9 mouse cellular contexts compared by ENCODE assay signal in genomic region chr8:53607040-53607439, GRCm38 (mm10). TPM values are rescaled to one million over a fixed set of nuclear protein-coding genes. Genes with fewer than 3 reads are reported as not detected.
DNase-seq lines count a peak whose midpoint lies in the region; ATAC-seq and TF ChIP-seq lines count a peak whose summit lies in the region.
"Had no signal": no experiment of that assay in that cellular context is flagged by ENCODE, and none has a peak within 500 bp of the region (broad histone marks: within the 10 kb centered on the region; RNA-seq: fewer than 3 reads in every experiment).

No protein-coding gene starts in this region.

- DNase-seq in embryo, embryonic 10 days (ENCODE audit: low spot score) = peak; percentile 74
- no peak for DNase-seq in embryo, embryonic 9.5 days (ENCODE audit: extremely low spot score)
- peak; percentile 22 for DNase-seq in forebrain, postnatal 0 days
- peak; percentile 11 for DNase-seq in limb, embryonic 14.5 days (ENCODE audit: low spot score)
- DNase-seq in urinary bladder, postnatal 10 days (ENCODE audit: low spot score) = no peak

- no peak overlapping the region for H3ac ChIP-seq in C2C12 (ENCODE audit: control insufficient read depth, insufficient read length, low read depth)
- H3ac ChIP-seq in myocyte (ENCODE audit: control insufficient read depth, insufficient read length) = no peak overlapping the region

- no peak overlapping the region for H3K9ac ChIP-seq in forebrain, postnatal 0 days
- H3K9ac ChIP-seq in limb, embryonic 14.5 days (ENCODE audit: low read depth, low read length, severe bottlenecking) = no peak overlapping the region

- H3K4me3 ChIP-seq in C2C12 (ENCODE audit: insufficient read depth, poor library complexity, severe bottlenecking) = no peak overlapping the region
- H3K4me3 ChIP-seq in bone marrow macrophage, adult 2 months (ENCODE audit: insufficient read depth, low read length) = no peak overlapping the region
- no peak overlapping the region for H3K4me3 ChIP-seq in forebrain, postnatal 0 days (ENCODE audit: low read depth, low read length)
- no peak overlapping the region for H3K4me3 ChIP-seq in limb, embryonic 14.5 days (replicated peaks; ENCODE audit: low read length)
- H3K4me3 ChIP-seq in myocyte = no peak overlapping the region
- H3K4me3 ChIP-seq: megakaryocyte, embryonic 14.5 days had no signal

- whole genome bisulfite sequencing in forebrain, postnatal 0 days = 49% methylated on average over 3 of the region's 3 CpGs
- 35% methylated on average over 3 of the region's 3 CpGs for WGBS in limb, embryonic 14.5 days

- no peaks in the 10 kb centered on the region for H3K9me3 ChIP-seq in forebrain, postnatal 0 days (ENCODE audit: low read length)
- H3K9me3 ChIP-seq in limb, embryonic 14.5 days (ENCODE audit: control insufficient read depth, low read length) = no peaks in the 10 kb centered on the region
- H3K9me3 ChIP-seq: megakaryocyte, embryonic 14.5 days had no signal

- H3K4me2 ChIP-seq in forebrain, postnatal 0 days (ENCODE audit: low read depth) = no peak overlapping the region
- H3K4me2 ChIP-seq in limb, embryonic 14.5 days (replicated peaks; ENCODE audit: low read depth, low read length, severe bottlenecking) = no peak overlapping the region
- H3K4me2 ChIP-seq in myocyte (ENCODE audit: low read depth) = no peak overlapping the region

- H3K27me3 ChIP-seq in C2C12 (ENCODE audit: control insufficient read depth, insufficient read depth, insufficient read length) = no peaks in the 10 kb centered on the region
- H3K27me3 ChIP-seq in forebrain, postnatal 0 days (ENCODE audit: insufficient read depth, low read length) = no peaks in the 10 kb centered on the region
- H3K27me3 ChIP-seq in limb, embryonic 14.5 days (ENCODE audit: control insufficient read depth, insufficient read depth, low read length) = no peaks in the 10 kb centered on the region
- no peaks in the 10 kb centered on the region for H3K27me3 ChIP-seq in myocyte (ENCODE audit: control insufficient read depth, insufficient read depth, insufficient read length)
- H3K27me3 ChIP-seq: megakaryocyte, embryonic 14.5 days had no signal

- no peak overlapping the region for H3K27ac ChIP-seq in bone marrow macrophage, adult 2 months (ENCODE audit: insufficient read depth, low read depth, low read length)
- H3K27ac ChIP-seq in forebrain, postnatal 0 days (ENCODE audit: low read depth, low read length) = no peak overlapping the region
- H3K27ac ChIP-seq in limb, embryonic 14.5 days (replicated peaks; ENCODE audit: low read depth, low read length) = no peak overlapping the region

- peaks cover 4% of the 10 kb centered on the region for H3K4me1 ChIP-seq in bone marrow macrophage, adult 2 months (ENCODE audit: control insufficient read depth, insufficient read depth, low read length)
- no peaks in the 10 kb centered on the region; the same call in 1 of the 2 replicates for H3K4me1 ChIP-seq in forebrain, postnatal 0 days (ENCODE audit: insufficient read depth)
- H3K4me1 ChIP-seq in limb, embryonic 14.5 days (ENCODE audit: control insufficient read depth, insufficient read depth, low read length) = 0 out of 2 replicates have a peak, but pooled peaks cover 3% of the 10 kb centered on the region

- H3K36me3 ChIP-seq in C2C12 (ENCODE audit: control insufficient read depth, insufficient read depth) (peaks cover 25% of the 10 kb centered on the region), myocyte (ENCODE audit: control insufficient read depth, insufficient read depth) (no peaks in the 10 kb centered on the region)
- no peaks in the 10 kb centered on the region for H3K36me3 ChIP-seq in forebrain, postnatal 0 days (ENCODE audit: insufficient read depth)
- no peaks in the 10 kb centered on the region for H3K36me3 ChIP-seq in limb, embryonic 14.5 days (ENCODE audit: control insufficient read depth, insufficient read depth, low read length)

- TF ChIP-seq CTCF in C2C12 (IDR thresholded peaks at IDR 0.05; ENCODE audit: control insufficient read depth, insufficient read depth, insufficient read length) = peak; percentile 69
- peak; percentile 36; the same call in 1 of the 2 replicates for TF ChIP-seq CTCF in bone marrow macrophage, adult 2 months (IDR thresholded peaks at IDR 0.05; ENCODE audit: low read depth, low read length)
- peak; percentile 73 for TF ChIP-seq CTCF in forebrain, postnatal 0 days (IDR thresholded peaks at IDR 0.05; ENCODE audit: low read depth)

- no peak for ATAC-seq in forebrain, postnatal 0 days
- peak; percentile 47; the same call in 1 of the 2 replicates for ATAC-seq in limb, embryonic 14.5 days (ENCODE audit: low FRiP score, low read depth)

- H3K79me3 ChIP-seq in C2C12 (ENCODE audit: low read depth) = no peaks in the 10 kb centered on the region

- no peak for TF ChIP-seq POLR2A in bone marrow macrophage, adult 2 months (IDR thresholded peaks at IDR 0.05; ENCODE audit: borderline replicate concordance, low read depth, low read length)
- TF ChIP-seq POLR2A in limb, embryonic 14.5 days (IDR thresholded peaks at IDR 0.05; ENCODE audit: borderline replicate concordance, extremely low read depth, insufficient read depth, insufficient read length) = no peak
- no peak for TF ChIP-seq POLR2A in myocyte (IDR thresholded peaks at IDR 0.05; ENCODE audit: insufficient read length, low read depth)

- H3K79me2 ChIP-seq in C2C12 (ENCODE audit: control insufficient read depth, insufficient read depth) (no peaks in the 10 kb centered on the region), myocyte (ENCODE audit: control insufficient read depth, insufficient read depth) (no peaks in the 10 kb centered on the region)

TF ChIP-seq in C2C12, 6 proteins besides CTCF, POLR2A, EP300 and RAD21:
- no peak for TF ChIP-seq MAX (IDR thresholded peaks at IDR 0.05)
- TF ChIP-seq CEBPB (IDR thresholded peaks at IDR 0.05; ENCODE audit: low read depth) = peak; percentile 83
- TF ChIP-seq USF1 (IDR thresholded peaks at IDR 0.05; ENCODE audit: low read depth) = no peak
- no peak for TF ChIP-seq MYOD1 (IDR thresholded peaks at IDR 0.05; ENCODE audit: control insufficient read depth, insufficient read length, low read depth)
- no peak for TF ChIP-seq FOSL1 (IDR thresholded peaks at IDR 0.05; ENCODE audit: insufficient read depth, low read length, poor library complexity, severe bottlenecking)

TF ChIP-seq in myocyte, 11 proteins besides CTCF, POLR2A, EP300 and RAD21:
- TF ChIP-seq MYOD1 (IDR thresholded peaks at IDR 0.05; ENCODE audit: control insufficient read depth in 1 of 3, insufficient read length in 2 of 3, low read depth in 2 of 3) (no peak), MYOG (IDR thresholded peaks at IDR 0.05; ENCODE audit: control insufficient read depth in 1 of 3, insufficient read depth in 1 of 3, insufficient read length in 2 of 3, low read depth in 2 of 3) (no peak), TCF3 (IDR thresholded peaks at IDR 0.05; ENCODE audit: insufficient read length, low read depth) (no peak), CEBPB (IDR thresholded peaks at IDR 0.05; ENCODE audit: insufficient read depth, poor library complexity, severe bottlenecking) (peak; percentile 62), MAX (IDR thresholded peaks at IDR 0.05; ENCODE audit: low read depth) (no peak)

RNA-seq across cellular contexts. Expression of gene Neil3, which starts 31.8 kb away (rescaled TPM):
- polyA plus RNA-seq in C2C12 (2012; fragmentation: generic; extraction: Trizol) = 4.7 TPM
- 28.6 and 28.9 TPM in 2 replicates for polyA plus RNA-seq in bone marrow macrophage, adult 2 months (2012; ENCODE audit: insufficient read depth, insufficient read length, missing spikeins)
- 1.8 and 2.4 TPM in 2 replicates for total RNA-seq in forebrain, postnatal 0 days (2014; rRNA removed)
- 3.3 and 4.5 TPM in 2 replicates for polyA plus RNA-seq in forebrain, postnatal 0 days (2015; fragmentation: Nextera tagmentation; extraction: Ambion mirVana)
- 19.4 and 30.5 TPM in 2 replicates for polyA plus RNA-seq in limb, embryonic 14.5 days (2012; rRNA removed)
- polyA plus RNA-seq in limb, embryonic 14.5 days (2014; fragmentation: Nextera tagmentation; extraction: Ambion mirVana) = 16.8 and 21.6 TPM in 2 replicates
- polyA plus RNA-seq in myocyte (2012; fragmentation: generic; extraction: Trizol) = 2.0 TPM

Comparison
In these comparisons a context has a peak if more than half of its experiments do, and no peak if none do; other contexts are left out.
1. DNase-seq: peak in embryo, embryonic 10 days (single experiment), forebrain, postnatal 0 days (single experiment) and limb, embryonic 14.5 days (single experiment); none in embryo, embryonic 9.5 days (single experiment) and urinary bladder, postnatal 10 days (single experiment).
2. Peak in every context shown above with its lines, with median percentiles within 50 percentile points of each other: CTCF ChIP-seq.